Mouse (Mus musculus) testis, adult 2 months (tissue): ENCODE measurements at regions not wholly inside any gene's neighbourhood (a gene's known extent, or its start where the extent isn't known, plus 50 kb on each side); places are given as distances from the start of the nearest gene placed in this dataset.
"Not testable (repeated sequence)": the region's sequence is repeated elsewhere in the genome, so short reads cannot be mapped to it uniquely, and the experiment has no call there.

Source experiments
- CTCF ChIP-seq: fragments of 200-500 bp; IDR thresholded peaks from 2 replicates; pipeline ENCODE4 v1.5.1; 2012; ENCODE audit warnings: low read depth, mild to moderate bottlenecking, inconsistent platforms, low read length, moderate library complexity; ENCODE audit not compliant: control insufficient read depth, insufficient read depth, insufficient replicate concordance
- POLR2A ChIP-seq: fragments of 200-500 bp; IDR thresholded peaks from 2 replicates; pipeline ENCODE4 v1.6.1; 2012; ENCODE audit warnings: low read depth, mild to moderate bottlenecking, inconsistent platforms, low read length, moderate library complexity; ENCODE audit not compliant: control insufficient read depth

- not testable (repeated sequence) for TF ChIP-seq CTCF, POLR2A
These were observed 302.7 kb downstream of the Hpcal1 start for GRCm38 (mm10) chr12:17993368-17993767.
